In genomic region chr1:164733741-164734140, GRCm38 (mm10) we compare ENCODE assay signal across 24 mouse cellular contexts.
"Had no signal": no experiment of that assay in that cellular context is flagged by ENCODE, and none has a peak within 500 bp of the region (broad histone marks: within the 10 kb centered on the region; RNA-seq: fewer than 3 reads in every experiment).

No protein-coding gene starts in this region.

- DNase-seq: forebrain, postnatal 0 days; gastrocnemius, postnatal 14 days; gastrocnemius, postnatal 36 days; heart, adult 2 months; heart, postnatal 14 days; heart, postnatal 36 days; kidney, postnatal 4 days; liver; liver, embryonic 13.5 days; liver, postnatal 0 days had no signal

- H3K4me3 ChIP-seq: heart, adult 2 months; heart, embryonic 13.5 days; heart, embryonic 15.5 days; hindbrain, embryonic 13.5 days; hindbrain, embryonic 15.5 days; intestine, embryonic 15.5 days; layer of hippocampus, adult 2 months; left cerebral cortex, adult 2 months; limb, embryonic 10.5 days; limb, embryonic 12.5 days; liver, embryonic 13.5 days; liver, embryonic 15.5 days had no signal

- H3K27me3 ChIP-seq: heart, embryonic 13.5 days; heart, embryonic 15.5 days; hindbrain, embryonic 13.5 days; hindbrain, embryonic 15.5 days; intestine, embryonic 15.5 days; limb, embryonic 12.5 days; liver, embryonic 13.5 days; liver, embryonic 15.5 days had no signal

- H3K27ac ChIP-seq: heart, adult 2 months; heart, embryonic 13.5 days; heart, embryonic 15.5 days; hindbrain, embryonic 13.5 days; hindbrain, embryonic 15.5 days; hindbrain, postnatal 0 days; intestine, embryonic 15.5 days; layer of hippocampus, adult 2 months; left cerebral cortex, adult 2 months; limb, embryonic 10.5 days; limb, embryonic 12.5 days; liver, embryonic 13.5 days; liver, embryonic 15.5 days had no signal

- H3K36me3 ChIP-seq: heart, embryonic 13.5 days; heart, embryonic 15.5 days; hindbrain, embryonic 13.5 days; hindbrain, embryonic 15.5 days; intestine, embryonic 15.5 days; limb, embryonic 10.5 days; limb, embryonic 12.5 days; liver, embryonic 13.5 days; liver, embryonic 15.5 days had no signal

- H3K9ac ChIP-seq: forebrain, postnatal 0 days; heart, embryonic 13.5 days; heart, embryonic 15.5 days; hindbrain, embryonic 13.5 days; hindbrain, embryonic 15.5 days; intestine, embryonic 15.5 days; limb, embryonic 12.5 days; liver, embryonic 13.5 days; liver, embryonic 15.5 days; liver, postnatal 0 days had no signal

- H3K9me3 ChIP-seq: heart, embryonic 13.5 days; heart, embryonic 15.5 days; hindbrain, embryonic 13.5 days; hindbrain, embryonic 15.5 days; intestine, embryonic 15.5 days; limb, embryonic 10.5 days; limb, embryonic 12.5 days; liver, embryonic 13.5 days; liver, embryonic 15.5 days had no signal

- H3K4me1 ChIP-seq: heart, embryonic 15.5 days; hindbrain, embryonic 13.5 days; hindbrain, embryonic 15.5 days; intestine, embryonic 15.5 days; limb, embryonic 10.5 days; limb, embryonic 12.5 days; liver, embryonic 13.5 days; liver, embryonic 15.5 days had no signal

- H3K4me2 ChIP-seq: heart, embryonic 11.5 days; heart, embryonic 13.5 days; heart, embryonic 15.5 days; hindbrain, embryonic 13.5 days; hindbrain, embryonic 15.5 days; intestine, embryonic 15.5 days; limb, embryonic 12.5 days; liver, embryonic 11.5 days; liver, embryonic 13.5 days; liver, embryonic 15.5 days had no signal

- ATAC-seq: forebrain, postnatal 0 days; hindbrain, postnatal 0 days; intestine, embryonic 15.5 days; intestine, postnatal 0 days; liver, postnatal 0 days had no signal
